Mouse (Mus musculus): ENCODE results near the gene Ccdc124. TPM values are rescaled to one million over a fixed set of nuclear protein-coding genes. Genes with fewer than 3 reads are reported as not detected.
A peak's percentile ranks its signal among the peaks of the same experiment; 100 is the strongest.

The Ccdc124 gene
- polyA plus RNA-seq, 2 experiments, result 58.9 to 96.2 TPM

DNA sequence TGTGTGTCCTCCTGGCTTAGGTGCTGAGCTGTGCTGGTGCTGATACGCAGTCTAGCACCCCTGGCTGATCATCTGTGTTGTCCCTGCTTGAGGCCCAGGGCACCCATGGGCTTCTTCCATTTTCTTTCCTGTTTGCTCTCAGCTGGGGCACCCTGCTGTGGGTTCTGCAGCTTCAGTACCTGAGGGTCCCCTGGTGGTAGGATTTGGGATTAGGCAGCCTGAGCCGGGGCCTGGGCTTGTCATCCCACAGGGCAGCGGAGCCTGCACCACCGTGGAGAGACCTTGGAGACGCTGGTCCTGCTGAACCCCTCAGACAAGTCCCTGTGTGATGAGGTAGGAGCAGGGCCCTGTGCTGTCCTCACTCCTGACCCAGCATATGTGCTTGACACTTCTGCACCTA, 37.9 kb upstream of the Ccdc124 start:
- no peak for DNase-seq (ENCODE audit: low spot score)
- H3K36me3 ChIP-seq (ENCODE audit: control insufficient read depth, insufficient read depth, low read length), result peaks cover 58% of the 10 kb centered on the region
- ATAC-seq (ENCODE audit: low FRiP score, low read depth), result no peak

DNA sequence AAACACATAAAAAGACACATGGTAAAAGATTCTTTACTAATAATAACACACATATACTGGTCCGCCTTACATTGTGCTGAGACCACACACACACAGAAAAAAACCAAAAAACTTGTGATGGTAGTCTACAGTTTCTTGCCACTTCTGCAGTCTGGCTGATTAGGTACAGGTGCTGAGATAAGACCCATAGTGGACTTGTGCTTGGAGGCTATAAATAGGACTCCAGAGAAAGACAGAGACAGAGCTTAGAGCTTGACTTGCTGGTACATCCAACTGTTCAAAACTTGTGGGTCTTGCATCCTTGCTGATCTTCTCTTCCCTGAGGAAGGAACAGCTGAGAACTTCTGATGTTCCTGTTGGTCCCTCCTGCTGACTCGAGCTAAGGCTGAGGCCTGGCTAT, 33.8 kb upstream of the Ccdc124 start:
- WGBS, result 100% methylated on average over 2 of the region's 2 CpGs
- no peak overlapping the region for H3K4me2 ChIP-seq (replicated peaks; ENCODE audit: low read depth, low read length, severe bottlenecking)
- no peaks in the 10 kb centered on the region for H3K27me3 ChIP-seq (ENCODE audit: control insufficient read depth, insufficient read depth, low read length)
- TF ChIP-seq POLR2A (IDR thresholded peaks at IDR 0.05; ENCODE audit: borderline replicate concordance, extremely low read depth, insufficient read depth, insufficient read length), result no peak
- no peak overlapping the region for H3K27ac ChIP-seq (replicated peaks; ENCODE audit: low read depth, low read length)
- DNase-seq (ENCODE audit: low spot score) (no peak), ATAC-seq (ENCODE audit: low FRiP score, low read depth) (no peak)
- H3K9ac ChIP-seq (ENCODE audit: low read depth, low read length, severe bottlenecking), result no peak overlapping the region
- no peaks in the 10 kb centered on the region for H3K9me3 ChIP-seq (ENCODE audit: control insufficient read depth, low read length)
- peaks cover 5% of the 10 kb centered on the region; the same call in 1 of the 2 replicates for H3K4me1 ChIP-seq (ENCODE audit: control insufficient read depth, insufficient read depth, low read length)
- no peak overlapping the region for H3K4me3 ChIP-seq (replicated peaks; ENCODE audit: low read length)
- H3K36me3 ChIP-seq (ENCODE audit: control insufficient read depth, insufficient read depth, low read length), result peaks cover 17% of the 10 kb centered on the region

More for the DNA sequence above, 37.9 kb upstream of the Ccdc124 start:
- H3K9me3 ChIP-seq (ENCODE audit: control insufficient read depth, low read length), result no peaks in the 10 kb centered on the region
- no peak for TF ChIP-seq POLR2A (IDR thresholded peaks at IDR 0.05; ENCODE audit: borderline replicate concordance, extremely low read depth, insufficient read depth, insufficient read length)
- no peaks in the 10 kb centered on the region for H3K4me1 ChIP-seq (ENCODE audit: control insufficient read depth, insufficient read depth, low read length)
- no peak overlapping the region for H3K9ac ChIP-seq (ENCODE audit: low read depth, low read length, severe bottlenecking)
- no peak overlapping the region for H3K4me2 ChIP-seq (replicated peaks; ENCODE audit: low read depth, low read length, severe bottlenecking)
- no peak overlapping the region for H3K27ac ChIP-seq (replicated peaks; ENCODE audit: low read depth, low read length)
- H3K4me3 ChIP-seq (replicated peaks; ENCODE audit: low read length), result no peak overlapping the region
- no peaks in the 10 kb centered on the region for H3K27me3 ChIP-seq (ENCODE audit: control insufficient read depth, insufficient read depth, low read length)
- 89% methylated on average over 5 of the region's 5 CpGs for WGBS

DNA sequence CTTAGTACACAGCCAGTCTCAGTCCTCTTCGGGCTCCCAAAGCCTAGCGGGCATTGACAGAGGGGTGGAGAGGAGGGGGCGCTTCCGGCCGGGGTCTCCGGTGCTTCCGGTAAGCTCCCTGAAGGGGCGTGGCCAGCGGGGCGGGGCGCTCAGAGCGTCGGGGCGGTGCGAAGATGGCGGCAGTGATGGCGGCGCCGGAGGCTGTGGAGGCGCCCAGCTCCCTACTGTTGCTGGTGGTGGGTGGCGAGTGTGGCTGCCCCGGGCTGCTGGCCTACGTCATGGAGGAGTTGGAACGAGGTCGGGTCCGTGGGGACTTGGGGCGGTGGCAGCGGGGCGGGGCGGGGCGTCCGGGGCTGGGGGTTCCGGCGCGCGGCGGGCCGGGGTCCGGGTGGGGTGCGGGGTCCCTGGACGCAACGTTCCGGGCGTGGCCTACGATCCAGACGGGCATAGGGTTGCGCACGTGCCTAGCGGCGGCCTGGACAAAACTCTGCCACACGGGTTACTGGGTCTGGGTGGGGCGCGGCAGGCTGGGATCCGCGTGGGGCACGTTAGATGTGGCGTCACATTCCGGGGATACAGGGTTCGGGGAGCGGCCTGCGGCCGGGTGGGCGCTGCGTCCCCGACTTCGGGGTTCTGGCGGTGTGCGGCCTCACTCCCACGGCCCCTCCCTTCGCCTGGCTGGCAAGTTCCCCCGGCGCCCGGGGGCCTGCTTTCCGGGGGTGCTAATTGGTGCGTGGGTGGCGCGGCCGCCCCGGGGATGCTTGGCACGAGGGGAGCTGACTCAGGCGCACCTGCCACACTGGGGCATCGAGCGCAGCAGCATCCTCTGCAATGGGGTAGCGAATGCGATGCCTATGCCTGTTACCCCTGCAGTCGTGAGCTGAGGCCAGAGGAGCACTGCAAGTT, 32.3 kb upstream of the Ccdc124 start, which contains the start of gene Map1s:
TSS of gene Map1s (plus strand) at position 102 of the 906 bp plus-strand sequence.
- ATAC-seq (ENCODE audit: low FRiP score, low read depth) (peak; percentile 96), DNase-seq (ENCODE audit: low spot score) (peak; percentile 89)
- Histone ChIP-seq H3K4me2 (replicated peaks; ENCODE audit: low read depth, low read length, severe bottlenecking) (peak within 1 kb of the TSS; percentile 88), H3K9me3 (ENCODE audit: control insufficient read depth, low read length) (no peaks in the 10 kb centered on the region), H3K4me1 (ENCODE audit: control insufficient read depth, insufficient read depth, low read length) (peaks cover 5% of the 10 kb centered on the region; the same call in 1 of the 2 replicates), H3K9ac (ENCODE audit: low read depth, low read length, severe bottlenecking) (peak within 1 kb of the TSS; percentile 87), H3K36me3 (ENCODE audit: control insufficient read depth, insufficient read depth, low read length) (peaks cover 5% of the 10 kb centered on the region), H3K4me3 (replicated peaks; ENCODE audit: low read length) (peak within 1 kb of the TSS; percentile 82), H3K27me3 (ENCODE audit: control insufficient read depth, insufficient read depth, low read length) (no peaks in the 10 kb centered on the region), H3K27ac (replicated peaks; ENCODE audit: low read depth, low read length) (peak within 1 kb of the TSS; percentile 88)
- 0 out of 2 replicates have a peak, but pooled peaks have one; percentile 10 for TF ChIP-seq POLR2A (IDR thresholded peaks at IDR 0.05; ENCODE audit: borderline replicate concordance, extremely low read depth, insufficient read depth, insufficient read length)
- 2% methylated on average over 69 of the region's 86 CpGs for WGBS

DNA sequence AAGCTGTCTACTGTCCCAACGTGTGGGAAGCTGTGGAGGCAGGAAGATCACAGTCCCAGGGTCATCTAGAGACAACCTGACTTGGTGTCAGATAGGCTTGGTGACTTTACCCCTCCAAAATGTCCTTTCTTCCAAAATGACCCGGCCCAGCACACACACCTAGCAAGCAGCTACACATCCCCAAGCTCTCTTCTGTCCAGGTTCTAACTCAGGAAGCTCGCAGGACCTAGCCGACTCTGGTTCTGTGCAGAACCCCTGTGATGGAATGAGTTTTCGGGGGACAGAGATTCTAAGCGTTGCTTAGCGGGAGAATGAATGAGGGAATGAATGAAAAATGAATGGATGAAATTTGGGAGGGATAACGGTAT, 31.7 kb upstream of the Ccdc124 start:
- peaks cover 5% of the 10 kb centered on the region; the same call in 1 of the 2 replicates for H3K4me1 ChIP-seq (ENCODE audit: control insufficient read depth, insufficient read depth, low read length)
- no peaks in the 10 kb centered on the region for H3K9me3 ChIP-seq (ENCODE audit: control insufficient read depth, low read length)
- peak overlapping the region; percentile 82 for H3K4me3 ChIP-seq (replicated peaks; ENCODE audit: low read length)
- H3K9ac ChIP-seq (ENCODE audit: low read depth, low read length, severe bottlenecking), result peak overlapping the region; percentile 87
- WGBS, result 16% methylated on average over 8 of the region's 8 CpGs
- DNase-seq (ENCODE audit: low spot score), result no peak
- H3K36me3 ChIP-seq (ENCODE audit: control insufficient read depth, insufficient read depth, low read length), result no peaks in the 10 kb centered on the region
- peak overlapping the region; percentile 88; the same call in 1 of the 2 replicates for H3K27ac ChIP-seq (replicated peaks; ENCODE audit: low read depth, low read length)
- peak overlapping the region; percentile 88 for H3K4me2 ChIP-seq (replicated peaks; ENCODE audit: low read depth, low read length, severe bottlenecking)
- ATAC-seq (ENCODE audit: low FRiP score, low read depth), result peak; percentile 8; the same call in 1 of the 2 replicates
- no peaks in the 10 kb centered on the region for H3K27me3 ChIP-seq (ENCODE audit: control insufficient read depth, insufficient read depth, low read length)
- TF ChIP-seq POLR2A (IDR thresholded peaks at IDR 0.05; ENCODE audit: borderline replicate concordance, extremely low read depth, insufficient read depth, insufficient read length), result no peak

DNA sequence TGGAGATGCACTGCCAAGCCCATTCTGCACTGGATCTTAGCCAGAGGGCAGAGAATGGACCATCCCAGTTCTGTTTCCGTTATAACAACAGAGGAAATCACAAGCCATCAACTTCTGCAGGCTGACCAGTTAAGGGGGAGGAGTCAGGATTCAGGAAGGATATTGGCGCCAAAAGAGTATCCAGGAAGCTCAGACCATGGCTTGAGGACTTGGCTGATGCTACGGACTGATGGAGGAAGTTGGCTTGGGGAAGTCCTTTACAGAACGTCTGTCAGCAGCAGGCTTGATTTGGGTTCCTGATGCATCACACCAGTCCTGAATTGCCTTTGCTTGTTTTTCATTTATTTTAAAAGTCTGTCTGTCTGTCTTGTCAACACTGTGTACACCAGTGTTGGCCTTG, 30.8 kb upstream of the Ccdc124 start:
- WGBS, result 56% methylated on average over 4 of the region's 4 CpGs
- Histone ChIP-seq H3K4me2 (replicated peaks; ENCODE audit: low read depth, low read length, severe bottlenecking) (no peak overlapping the region), H3K27me3 (ENCODE audit: control insufficient read depth, insufficient read depth, low read length) (no peaks in the 10 kb centered on the region), H3K4me3 (replicated peaks; ENCODE audit: low read length) (no peak overlapping the region), H3K27ac (replicated peaks; ENCODE audit: low read depth, low read length) (no peak overlapping the region), H3K36me3 (ENCODE audit: control insufficient read depth, insufficient read depth, low read length) (no peaks in the 10 kb centered on the region), H3K4me1 (ENCODE audit: control insufficient read depth, insufficient read depth, low read length) (peaks cover 5% of the 10 kb centered on the region; the same call in 1 of the 2 replicates), H3K9me3 (ENCODE audit: control insufficient read depth, low read length) (no peaks in the 10 kb centered on the region), H3K9ac (ENCODE audit: low read depth, low read length, severe bottlenecking) (no peak overlapping the region)
- DNase-seq (ENCODE audit: low spot score) (no peak), ATAC-seq (ENCODE audit: low FRiP score, low read depth) (no peak)
- TF ChIP-seq POLR2A (IDR thresholded peaks at IDR 0.05; ENCODE audit: borderline replicate concordance, extremely low read depth, insufficient read depth, insufficient read length), result no peak
